Mouse (Mus musculus): Measurements from ENCODE around the gene Jak1.

GRCm38 (mm10) chr4:101135909-101136308 lies 129.2 kb downstream of the Jak1 start:
- TF ChIP-seq CTCF (conservative IDR thresholded peaks at IDR 0.05; ENCODE audit: low read length), result no peak
- TF ChIP-seq NANOG (IDR thresholded peaks at IDR 0.05; ENCODE audit: borderline replicate concordance, low read length), result no peak

All from E14TG2a.4 (cell line).